ENCODE assay signal across 8 mouse cellular contexts in the genomic region with DNA sequence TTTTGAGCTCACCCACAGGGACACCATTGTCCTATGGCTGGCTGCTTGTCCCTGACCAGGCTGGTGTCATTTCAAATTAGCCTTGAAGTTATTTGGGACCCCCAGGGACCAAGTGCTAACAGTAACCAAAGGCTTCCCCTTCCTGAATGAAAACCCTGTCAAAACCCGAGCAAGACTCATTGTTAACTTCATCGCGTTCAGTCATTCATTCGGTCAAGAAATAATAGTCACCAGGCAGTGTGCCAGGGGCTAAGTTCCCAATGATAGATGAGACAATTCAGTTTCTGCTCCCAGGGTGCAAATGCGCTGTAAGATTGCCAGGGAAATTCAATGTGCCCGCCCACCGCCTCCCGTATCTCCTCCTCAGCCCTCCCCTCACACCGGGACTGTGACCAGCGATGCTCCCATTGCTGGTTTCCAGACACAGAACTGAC. TPM values are rescaled to one million over a fixed set of nuclear protein-coding genes. Genes with fewer than 3 reads are reported as not detected.
DNase-seq lines count a peak whose midpoint lies in the region; ATAC-seq lines count a peak whose summit lies in the region.

No protein-coding gene starts in this region.

- H3K27ac ChIP-seq in heart, embryonic 12.5 days (ENCODE audit: poor library complexity, severe bottlenecking), result no peak overlapping the region
- H3K27ac ChIP-seq in neural tube, embryonic 15.5 days (replicated peaks), result no peak overlapping the region

- intact Hi-C loops in left cerebral cortex, postnatal 36 days (cut with DNase I), result no loop called here

- no peaks in the 10 kb centered on the region for H3K36me3 ChIP-seq in heart, embryonic 12.5 days
- no peaks in the 10 kb centered on the region for H3K36me3 ChIP-seq in neural tube, embryonic 15.5 days

- peaks cover 65% of the 10 kb centered on the region for H3K4me1 ChIP-seq in heart, embryonic 12.5 days (replicated peaks)
- H3K4me1 ChIP-seq in neural tube, embryonic 15.5 days, result peaks cover 56% of the 10 kb centered on the region

- H3K27me3 ChIP-seq in heart, embryonic 12.5 days (replicated peaks), result no peaks in the 10 kb centered on the region
- peaks cover 22% of the 10 kb centered on the region for H3K27me3 ChIP-seq in neural tube, embryonic 15.5 days (replicated peaks)

- DNase-seq in adrenal gland, postnatal 10 days, result peak; percentile 54
- DNase-seq in adrenal gland, adult 8-10 months, result no peak
- peak; percentile 46 for DNase-seq in embryo, embryonic 11 days
- DNase-seq in kidney, postnatal 36 days, result peak; percentile 50 to 69
- no peak for DNase-seq in right cerebral cortex, adult 18-20 months
- DNase-seq in left cerebral cortex, postnatal 36 days (ENCODE audit: low spot score in 2 of 2), result no peak

- no peaks in the 10 kb centered on the region for H3K9me3 ChIP-seq in heart, embryonic 12.5 days (replicated peaks)
- no peaks in the 10 kb centered on the region for H3K9me3 ChIP-seq in neural tube, embryonic 15.5 days (replicated peaks)

- no peak overlapping the region for H3K4me3 ChIP-seq in heart, embryonic 12.5 days
- H3K4me3 ChIP-seq in neural tube, embryonic 15.5 days (replicated peaks), result no peak overlapping the region

- no peak overlapping the region for H3K9ac ChIP-seq in heart, embryonic 12.5 days
- no peak overlapping the region for H3K9ac ChIP-seq in neural tube, embryonic 15.5 days (replicated peaks)

- WGBS in heart, embryonic 12.5 days, result 33% methylated on average over 10 of the region's 10 CpGs
- 5% methylated on average over 10 of the region's 10 CpGs for WGBS in neural tube, embryonic 15.5 days

- 0 out of 2 replicates have a peak overlapping the region, but pooled peaks have one; percentile 0 for H3K4me2 ChIP-seq in heart, embryonic 12.5 days
- peak overlapping the region; percentile 19 for H3K4me2 ChIP-seq in neural tube, embryonic 15.5 days

- ATAC-seq in heart, embryonic 12.5 days (ENCODE audit: insufficient number of reproducible peaks, low FRiP score), result no peak
- ATAC-seq in neural tube, embryonic 15.5 days (ENCODE audit: low FRiP score), result no peak

RNA-seq across cellular contexts. Expression of a gene that starts 2.0 kb away (rescaled TPM):
- 1 to 10 TPM; 1.8 to 2.7 TPM for total RNA-seq in adrenal gland, postnatal 10 days (2021)
- total RNA-seq in adrenal gland, adult 8-10 months (2022), result 10 to 100 TPM in 1 of 4 experiments, 1 to 10 TPM in 3; 1.3 to 14.0 (median 2.5) TPM
- 3.6 and 4.0 TPM in 2 replicates for polyA plus RNA-seq in heart, embryonic 12.5 days (2016; fragmentation: Nextera tagmentation; extraction: Ambion mirVana)
- 0.97 and 1.0 TPM in 2 replicates for polyA plus RNA-seq in neural tube, embryonic 15.5 days (2015; fragmentation: Nextera tagmentation; extraction: Ambion mirVana)
- total RNA-seq in left cerebral cortex, postnatal 36 days (2021), result 1 to 10 TPM; 2.4 to 3.5 TPM

Comparison
In these comparisons a context has a peak if more than half of its experiments do, and no peak if none do; other contexts are left out.
1. DNase-seq: peak in adrenal gland, postnatal 10 days (single experiment), embryo, embryonic 11 days (single experiment) and kidney, postnatal 36 days (2 of 2); none in adrenal gland, adult 8-10 months (single experiment), right cerebral cortex, adult 18-20 months (single experiment) and left cerebral cortex, postnatal 36 days (0 of 2).